Mouse (Mus musculus): ENCODE measurements around the gene Msn.

DNA sequence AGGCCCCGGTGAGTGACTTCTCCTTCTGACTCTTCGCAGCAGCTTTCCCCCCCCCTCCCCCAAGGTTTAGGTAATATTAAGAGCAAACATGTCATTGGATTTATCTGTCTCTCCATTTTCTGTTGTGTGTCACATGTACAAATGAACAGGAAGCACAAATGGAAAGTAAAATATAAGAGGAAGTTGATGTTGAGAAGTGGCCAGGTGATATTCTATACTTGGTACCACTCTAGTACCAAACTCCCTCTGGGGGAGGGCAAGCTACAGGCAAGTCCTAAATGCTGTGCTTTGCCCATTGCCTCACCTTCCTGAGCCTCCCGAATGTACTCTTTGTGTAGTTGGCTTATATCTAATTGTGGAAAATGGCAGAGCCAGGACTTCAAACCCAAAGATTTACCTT, 62.1 kb downstream of the Msn start:
- TF ChIP-seq CTCF (IDR thresholded peaks at IDR 0.05; ENCODE audit: low read depth, low read length), result no peak
- no peak for TF ChIP-seq GATA1 (IDR thresholded peaks at IDR 0.05; ENCODE audit: borderline replicate concordance, low read length)
- no peak for TF ChIP-seq TAL1 (conservative IDR thresholded peaks at IDR 0.05; ENCODE audit: low read depth, low read length)
